In genomic region chrX:86490309-86490708, GRCm38 (mm10) we compare ENCODE assay signal across 8 mouse cellular contexts.
A peak's percentile ranks its signal among the peaks of the same experiment; 100 is the strongest.
DNase-seq lines count a peak whose midpoint lies in the region; ATAC-seq and TF ChIP-seq lines count a peak whose summit lies in the region.
"Had no signal": no experiment of that assay in that cellular context is flagged by ENCODE, and none has a peak within 500 bp of the region (broad histone marks: within the 10 kb centered on the region; RNA-seq: fewer than 3 reads in every experiment).

No protein-coding gene starts in this region.

- no peak overlapping the region for H3K4me2 ChIP-seq in neural tube, embryonic 11.5 days (ENCODE audit: low read depth)
- H3K4me2 ChIP-seq: limb, embryonic 13.5 days had no signal

- no peak for ATAC-seq in neural tube, embryonic 11.5 days (ENCODE audit: insufficient read depth, low FRiP score, low TSS enrichment)

- H3K4me3 ChIP-seq in left cerebral cortex, adult 2 months, result no peak overlapping the region
- no peak overlapping the region for H3K4me3 ChIP-seq in ES-E14 (ENCODE audit: insufficient read depth in 1 of 2, low read depth in 1 of 2, low read length in 2 of 2, poor library complexity in 1 of 2, severe bottlenecking in 1 of 2)
- H3K4me3 ChIP-seq in neural tube, embryonic 11.5 days (ENCODE audit: low read depth, low read length), result no peak overlapping the region
- H3K4me3 ChIP-seq: limb, embryonic 13.5 days had no signal

- H3K9me3 ChIP-seq in ES-E14 (ENCODE audit: control insufficient read depth, insufficient read depth, low read depth, low read length), result no peaks in the 10 kb centered on the region
- no peaks in the 10 kb centered on the region for H3K9me3 ChIP-seq in neural tube, embryonic 11.5 days (ENCODE audit: control insufficient read depth, low read length)
- H3K9me3 ChIP-seq: limb, embryonic 13.5 days had no signal

- no peak overlapping the region for H3K27ac ChIP-seq in left cerebral cortex, adult 2 months
- H3K27ac ChIP-seq in ES-E14 (ENCODE audit: insufficient read depth, low read depth, low read length, poor library complexity, severe bottlenecking), result no peak overlapping the region
- H3K27ac ChIP-seq in neural tube, embryonic 11.5 days (ENCODE audit: low read depth, low read length), result no peak overlapping the region
- H3K27ac ChIP-seq: limb, embryonic 13.5 days had no signal

- intact Hi-C loops in left cerebral cortex, adult 2 months (cut with DNase I), result no loop called here
- intact Hi-C loops in left cerebral cortex, postnatal 36 days (cut with DNase I), result no loop called here

- no peaks in the 10 kb centered on the region for H3K4me1 ChIP-seq in ES-E14 (ENCODE audit: control insufficient read depth in 2 of 2, insufficient read depth in 2 of 2, low read length in 2 of 2, poor library complexity in 1 of 2)
- no peaks in the 10 kb centered on the region for H3K4me1 ChIP-seq in neural tube, embryonic 11.5 days (ENCODE audit: control insufficient read depth, insufficient read depth, low read length)
- H3K4me1 ChIP-seq: limb, embryonic 13.5 days had no signal

- no peak overlapping the region for H3K9ac ChIP-seq in ES-E14 (ENCODE audit: insufficient read depth, low read depth, low read length, poor library complexity, severe bottlenecking)
- no peak overlapping the region for H3K9ac ChIP-seq in neural tube, embryonic 11.5 days (ENCODE audit: low read length)
- H3K9ac ChIP-seq: limb, embryonic 13.5 days had no signal

- TF ChIP-seq CTCF in left cerebral cortex, adult 2 months (IDR thresholded peaks at IDR 0.05), result peak; percentile 56

- no peak for DNase-seq in left cerebral cortex, adult 2 months (ENCODE audit: extremely low spot score in 1 of 2, low spot score in 2 of 2)
- DNase-seq in left cerebral cortex, postnatal 36 days (ENCODE audit: low spot score in 2 of 2), result no peak
- DNase-seq in ES-E14 (ENCODE audit: low read depth, low spot score), result peak; percentile 33
- peak; percentile 26 to 31 for DNase-seq in adrenal gland, adult 18-20 months (ENCODE audit: low spot score in 2 of 2)
- peak; percentile 57 for DNase-seq in embryo, embryonic 10.5 days (ENCODE audit: low spot score)
- DNase-seq in neural tube, embryonic 11.5 days (ENCODE audit: low spot score), result peak; percentile 34
- DNase-seq in urinary bladder, adult 2 months (ENCODE audit: low spot score), result no peak

- no peaks in the 10 kb centered on the region for H3K36me3 ChIP-seq in ES-E14 (ENCODE audit: control insufficient read depth, insufficient read depth, low read length, poor library complexity, severe bottlenecking)
- no peaks in the 10 kb centered on the region for H3K36me3 ChIP-seq in neural tube, embryonic 11.5 days (ENCODE audit: control insufficient read depth, insufficient read depth, low read length)
- H3K36me3 ChIP-seq: limb, embryonic 13.5 days had no signal

- WGBS in neural tube, embryonic 11.5 days, result 10% methylated on average over 3 of the region's 3 CpGs

- H3K27me3 ChIP-seq in neural tube, embryonic 11.5 days (ENCODE audit: control insufficient read depth, insufficient read depth, low read length), result no peaks in the 10 kb centered on the region
- H3K27me3 ChIP-seq: limb, embryonic 13.5 days had no signal

- in situ Hi-C loops in ES-E14 (cut with MboI; ENCODE audit: low sequenced_read_pairs in 2 of 2, unreplicated experiment in 2 of 2), result no loop called here

TF ChIP-seq in ES-E14, 5 proteins besides CTCF, POLR2A, EP300 and RAD21:
- TF ChIP-seq ZC3H11A (IDR thresholded peaks at IDR 0.05; ENCODE audit: borderline replicate concordance, low read depth, low read length), result peak; percentile 78
- TF ChIP-seq MAFK (IDR thresholded peaks at IDR 0.05; ENCODE audit: insufficient read depth, low read depth, low read length), result no peak

Comparison
In these comparisons a context has a peak if more than half of its experiments do, and no peak if none do; other contexts are left out.
1. DNase-seq: peak in ES-E14 (single experiment), adrenal gland, adult 18-20 months (2 of 2), embryo, embryonic 10.5 days (single experiment) and neural tube, embryonic 11.5 days (single experiment); none in left cerebral cortex, adult 2 months (0 of 2), left cerebral cortex, postnatal 36 days (0 of 2) and urinary bladder, adult 2 months (single experiment).